In the genomic region with DNA sequence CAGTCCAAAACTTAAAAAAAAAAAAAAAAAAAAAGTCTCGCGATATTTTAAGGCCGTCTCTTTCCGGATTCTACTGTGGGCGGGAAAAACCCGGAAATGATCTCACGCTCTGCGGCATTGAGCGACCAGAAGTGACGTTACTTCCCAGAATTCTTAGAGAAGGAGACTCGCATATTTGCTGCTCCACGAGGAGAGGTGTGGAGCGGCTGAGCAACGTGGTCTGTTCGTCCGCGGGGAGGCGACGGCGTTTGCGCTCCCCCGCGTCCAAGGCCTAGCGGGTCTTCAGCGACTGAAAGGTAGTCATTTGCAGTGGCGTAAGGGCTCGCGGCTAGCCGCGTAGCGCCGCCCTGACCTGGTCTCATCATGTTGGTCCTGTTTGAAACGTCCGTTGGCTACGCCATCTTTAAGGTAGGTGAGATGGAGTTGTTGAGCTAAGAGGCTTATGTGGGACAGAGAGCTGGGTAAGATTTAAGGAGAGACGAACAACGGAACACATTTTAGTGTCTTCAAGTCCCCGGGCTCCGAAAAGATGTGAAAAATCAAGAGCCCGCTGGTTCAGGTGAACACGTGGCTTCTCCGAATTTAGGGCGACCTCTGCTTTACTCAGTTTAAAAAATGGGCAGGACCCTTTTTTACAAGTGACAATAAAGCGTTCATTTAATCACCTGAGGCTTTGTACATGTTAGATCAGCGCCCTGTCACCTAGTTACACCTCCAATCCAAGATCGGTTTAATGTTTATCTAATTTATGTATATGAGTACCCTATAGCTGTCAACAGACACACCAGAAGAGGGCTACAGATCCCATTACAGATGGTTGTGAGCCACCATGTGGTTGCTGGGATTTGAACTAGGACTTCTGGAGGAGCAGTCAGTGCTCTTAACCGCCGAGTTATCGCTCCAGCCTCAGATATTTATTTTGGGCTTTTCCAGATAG, we compare ENCODE assay signal across 8 mouse cellular contexts. TPM values are rescaled to one million over a fixed set of nuclear protein-coding genes. Genes with fewer than 3 reads are reported as not detected.
DNase-seq lines count a peak whose midpoint lies in the region; ATAC-seq and TF ChIP-seq lines count a peak whose summit lies in the region.

A gene (plus strand): TSS at position 153 of the 937 bp plus-strand sequence.

- peak within 1 kb of the TSS; percentile 88 for H3K9ac ChIP-seq in embryonic facial prominence, embryonic 13.5 days
- H3K9ac ChIP-seq in limb, embryonic 12.5 days (replicated peaks): peak within 1 kb of the TSS; percentile 81
- peak within 1 kb of the TSS; percentile 74 for H3K9ac ChIP-seq in midbrain, embryonic 15.5 days

- WGBS in embryonic facial prominence, embryonic 13.5 days: under 1% methylated on average over 49 of the region's 49 CpGs
- WGBS in kidney, adult 2 months: under 1% methylated on average over 49 of the region's 49 CpGs
- WGBS in limb, embryonic 12.5 days: under 1% methylated on average over 49 of the region's 49 CpGs
- WGBS in midbrain, embryonic 15.5 days: under 1% methylated on average over 49 of the region's 49 CpGs
- under 1% methylated on average over 49 of the region's 49 CpGs for WGBS in spleen, adult 2 months

- peak; percentile 94 for ATAC-seq in embryonic facial prominence, embryonic 13.5 days (ENCODE audit: insufficient number of reproducible peaks, insufficient read depth, low FRiP score, low TSS enrichment, low read depth)
- peak; percentile 93 for ATAC-seq in limb, embryonic 12.5 days (ENCODE audit: insufficient number of reproducible peaks, insufficient read depth, low FRiP score, low TSS enrichment, low read depth)
- ATAC-seq in midbrain, embryonic 15.5 days (replicated peaks): peak; percentile 99

- H3K27ac ChIP-seq in embryonic facial prominence, embryonic 13.5 days: peak within 1 kb of the TSS; percentile 90
- peak within 1 kb of the TSS; percentile 34 for H3K27ac ChIP-seq in kidney, adult 2 months (ENCODE audit: insufficient read depth, low read depth, low read length)
- H3K27ac ChIP-seq in limb, embryonic 12.5 days: peak within 1 kb of the TSS; percentile 92
- peak within 1 kb of the TSS; percentile 84 for H3K27ac ChIP-seq in midbrain, embryonic 15.5 days
- H3K27ac ChIP-seq in spleen, adult 2 months (ENCODE audit: insufficient read depth, low read length): peak within 1 kb of the TSS; percentile 59

- no peaks in the 10 kb centered on the region for H3K9me3 ChIP-seq in embryonic facial prominence, embryonic 13.5 days
- H3K9me3 ChIP-seq in limb, embryonic 12.5 days: no peaks in the 10 kb centered on the region
- no peaks in the 10 kb centered on the region for H3K9me3 ChIP-seq in midbrain, embryonic 15.5 days

- peaks cover 17% of the 10 kb centered on the region for H3K4me1 ChIP-seq in embryonic facial prominence, embryonic 13.5 days
- peaks cover 13% of the 10 kb centered on the region for H3K4me1 ChIP-seq in kidney, adult 2 months (ENCODE audit: control insufficient read depth, insufficient read depth, low read length)
- peaks cover 16% of the 10 kb centered on the region for H3K4me1 ChIP-seq in limb, embryonic 12.5 days (replicated peaks)
- peaks cover 22% of the 10 kb centered on the region for H3K4me1 ChIP-seq in midbrain, embryonic 15.5 days
- H3K4me1 ChIP-seq in spleen, adult 2 months (ENCODE audit: control insufficient read depth, insufficient read depth, insufficient read length): peaks cover 14% of the 10 kb centered on the region; the same call in 1 of the 2 replicates

- peak; percentile 93 for DNase-seq in 3134 (ENCODE audit: extremely low read depth, insufficient read length, low spot score)
- DNase-seq in adrenal gland, postnatal 36 days: peak; percentile 89 to 90
- peak; percentile 92 to 95 for DNase-seq in heart, adult 18-20 months
- peak; percentile 97 for DNase-seq in kidney, adult 2 months
- DNase-seq in spleen, adult 2 months (ENCODE audit: low read depth in 1 of 2, low spot score in 2 of 2): peak; percentile 78 to 95

- peak within 1 kb of the TSS; percentile 92 for H3K4me2 ChIP-seq in embryonic facial prominence, embryonic 13.5 days
- H3K4me2 ChIP-seq in limb, embryonic 12.5 days: peak within 1 kb of the TSS; percentile 95
- peak within 1 kb of the TSS; percentile 95 for H3K4me2 ChIP-seq in midbrain, embryonic 15.5 days

- peaks cover 7% of the 10 kb centered on the region for H3K36me3 ChIP-seq in embryonic facial prominence, embryonic 13.5 days
- H3K36me3 ChIP-seq in kidney, adult 2 months (ENCODE audit: control insufficient read depth, insufficient read depth, low read length): no peaks in the 10 kb centered on the region
- H3K36me3 ChIP-seq in limb, embryonic 12.5 days: peaks cover 7% of the 10 kb centered on the region
- H3K36me3 ChIP-seq in midbrain, embryonic 15.5 days (replicated peaks): no peaks in the 10 kb centered on the region
- H3K36me3 ChIP-seq in spleen, adult 2 months (ENCODE audit: control insufficient read depth, insufficient read depth, low read length): no peaks in the 10 kb centered on the region

- no peak for TF ChIP-seq CTCF in kidney, adult 2 months (conservative IDR thresholded peaks at IDR 0.05; ENCODE audit: insufficient read depth, insufficient read length, low read depth, low read length)
- TF ChIP-seq CTCF in spleen, adult 2 months (IDR thresholded peaks at IDR 0.05; ENCODE audit: extremely low read depth, insufficient read depth, insufficient read length, insufficient replicate concordance): no peak

- peak; percentile 48 for TF ChIP-seq POLR2A in kidney, adult 2 months (IDR thresholded peaks at IDR 0.05; ENCODE audit: low read depth, low read length)
- TF ChIP-seq POLR2A in spleen, adult 2 months (IDR thresholded peaks at IDR 0.05; ENCODE audit: low read depth, low read length): peak; percentile 84

- no peaks in the 10 kb centered on the region; the same call in 1 of the 2 replicates for H3K27me3 ChIP-seq in embryonic facial prominence, embryonic 13.5 days
- no peaks in the 10 kb centered on the region for H3K27me3 ChIP-seq in kidney, adult 2 months (replicated peaks; ENCODE audit: control insufficient read depth, insufficient read depth, low read length)
- no peaks in the 10 kb centered on the region for H3K27me3 ChIP-seq in limb, embryonic 12.5 days
- H3K27me3 ChIP-seq in midbrain, embryonic 15.5 days (replicated peaks): 0 out of 2 replicates have a peak, but pooled peaks cover 4% of the 10 kb centered on the region
- H3K27me3 ChIP-seq in spleen, adult 2 months (ENCODE audit: control insufficient read depth, insufficient read depth, low read length): no peaks in the 10 kb centered on the region

- peak within 1 kb of the TSS; percentile 87 for H3K4me3 ChIP-seq in embryonic facial prominence, embryonic 13.5 days
- peak within 1 kb of the TSS; percentile 57 for H3K4me3 ChIP-seq in kidney, adult 2 months (ENCODE audit: insufficient read depth, low read depth, low read length)
- H3K4me3 ChIP-seq in limb, embryonic 12.5 days (replicated peaks): peak within 1 kb of the TSS; percentile 78
- H3K4me3 ChIP-seq in midbrain, embryonic 15.5 days: peak within 1 kb of the TSS; percentile 74
- peak within 1 kb of the TSS; percentile 74 for H3K4me3 ChIP-seq in spleen, adult 2 months (ENCODE audit: extremely low read depth, insufficient read depth, insufficient read length)

RNA-seq across cellular contexts. Expression of the gene that starts here (rescaled TPM):
- 100 to 1,000 TPM in 1 of 2 experiments, 10 to 100 TPM in 1; 93.9 to 126 TPM for total RNA-seq in adrenal gland, postnatal 36 days (2021)
- polyA plus RNA-seq in embryonic facial prominence, embryonic 13.5 days (2015; fragmentation: Nextera tagmentation; extraction: Ambion mirVana): 272 and 277 TPM in 2 replicates
- 10 to 100 TPM; 30.1 to 33.1 TPM for total RNA-seq in heart, adult 18-20 months (2021)
- polyA plus RNA-seq in kidney, adult 2 months (2012; rRNA removed): 8.2 and 11.1 TPM in 2 replicates
- 275 and 303 TPM in 2 replicates for polyA plus RNA-seq in limb, embryonic 12.5 days (2016; fragmentation: Nextera tagmentation; extraction: Ambion mirVana)
- 133 and 136 TPM in 2 replicates for polyA plus RNA-seq in midbrain, embryonic 15.5 days (2015; fragmentation: Nextera tagmentation; extraction: Ambion mirVana)
- 16.0 and 23.9 TPM in 2 replicates for polyA plus RNA-seq in spleen, adult 2 months (2012; rRNA removed)

Comparison
In these comparisons a context has a peak if more than half of its experiments do, and no peak if none do; other contexts are left out.
1. Peak in every context shown above with its lines: DNase-seq, ATAC-seq, H3K4me3 ChIP-seq and H3K27ac ChIP-seq.
2. H3K27ac ChIP-seq: peak in every context shown above with its lines; median percentile 92 in limb, embryonic 12.5 days; 90 in embryonic facial prominence, embryonic 13.5 days; 84 in midbrain, embryonic 15.5 days; 59 in spleen, adult 2 months; 34 in kidney, adult 2 months.